Mouse (Mus musculus) ES-Bruce4 (cell line): ENCODE measurements around the gene Gabrr3. TPM values are rescaled to one million over a fixed set of nuclear protein-coding genes. Genes with fewer than 3 reads are reported as not detected.

ENCODE experiments used
- H3K27ac ChIP-seq: 2 replicates; pipeline ENCODE4 v1.5.1; 2012; ENCODE audit warnings: low read length, inconsistent platforms; ENCODE audit not compliant: insufficient read depth
- H3K27me3 ChIP-seq: 2 replicates; pipeline ENCODE4 v1.6.1; 2012; ENCODE audit warnings: mild to moderate bottlenecking, low read length, inconsistent platforms; ENCODE audit not compliant: control insufficient read depth, poor library complexity, insufficient read depth, severe bottlenecking
- H3K36me3 ChIP-seq: 2 replicates; pipeline ENCODE4 v1.6.1; 2012; ENCODE audit warnings: inconsistent platforms, mild to moderate bottlenecking, low read length, moderate library complexity; ENCODE audit not compliant: control insufficient read depth, poor library complexity, insufficient read depth, severe bottlenecking
- H3K4me1 ChIP-seq: one replicate; pipeline ENCODE4 v1.8.1; 2011; ENCODE audit warnings: low read length; ENCODE audit not compliant: control insufficient read depth, insufficient read depth
- H3K4me3 ChIP-seq: 2 replicates; pipeline ENCODE4 v1.5.1; 2011; ENCODE audit warnings: low read depth, mild to moderate bottlenecking, low read length
- H3K9ac ChIP-seq: 2 replicates; pipeline ENCODE4 v1.6.1; 2012; ENCODE audit warnings: low read depth, mild to moderate bottlenecking, inconsistent platforms; ENCODE audit not compliant: poor library complexity, severe bottlenecking
- H3K9me3 ChIP-seq: replicated peaks from 2 replicates; pipeline ENCODE4 v1.6.1; 2012; ENCODE audit warnings: mild to moderate bottlenecking, low read length, inconsistent platforms; ENCODE audit not compliant: control insufficient read depth, poor library complexity, insufficient read depth, severe bottlenecking
- CTCF ChIP-seq: IDR thresholded peaks from one replicate; pipeline ENCODE4 v1.8.1; 2011; ENCODE audit warnings: low read depth, low read length
- EP300 ChIP-seq: IDR thresholded peaks from 2 replicates; pipeline ENCODE4 v1.6.1; 2011; ENCODE audit warnings: low read depth, low read length; ENCODE audit not compliant: insufficient read depth
- POLR2A ChIP-seq: IDR thresholded peaks from one replicate; pipeline ENCODE4 v1.8.1; 2011; ENCODE audit warnings: low read length; ENCODE audit not compliant: insufficient read depth
- polyA plus RNA-seq: library from polyadenylated mRNA; stranded (reverse); fragments of >200 nt; gene quantifications from 2 replicates; pipeline ENCODE4 v1.2.4, GENCODE M21; 2011; ENCODE audit warnings: low read depth; ENCODE audit not compliant: missing spikeins, insufficient read depth, insufficient read length

Gabrr3 gene
- polyA plus RNA-seq, 1 experiment = not detected

GRCm38 (mm10) chr16:59421571-59422345, 14.6 kb downstream of the Gabrr3 start:
- no peaks in the 10 kb centered on the region for H3K4me1 ChIP-seq
- H3K27me3 ChIP-seq = no peaks in the 10 kb centered on the region
- H3K9me3 ChIP-seq = no peaks in the 10 kb centered on the region
- no peak overlapping the region for H3K27ac ChIP-seq
- no peaks in the 10 kb centered on the region for H3K36me3 ChIP-seq
- no peak for TF ChIP-seq CTCF
- no peak for TF ChIP-seq POLR2A
- no peak for TF ChIP-seq EP300
- no peak overlapping the region for H3K9ac ChIP-seq
- no peak overlapping the region for H3K4me3 ChIP-seq

DNA sequence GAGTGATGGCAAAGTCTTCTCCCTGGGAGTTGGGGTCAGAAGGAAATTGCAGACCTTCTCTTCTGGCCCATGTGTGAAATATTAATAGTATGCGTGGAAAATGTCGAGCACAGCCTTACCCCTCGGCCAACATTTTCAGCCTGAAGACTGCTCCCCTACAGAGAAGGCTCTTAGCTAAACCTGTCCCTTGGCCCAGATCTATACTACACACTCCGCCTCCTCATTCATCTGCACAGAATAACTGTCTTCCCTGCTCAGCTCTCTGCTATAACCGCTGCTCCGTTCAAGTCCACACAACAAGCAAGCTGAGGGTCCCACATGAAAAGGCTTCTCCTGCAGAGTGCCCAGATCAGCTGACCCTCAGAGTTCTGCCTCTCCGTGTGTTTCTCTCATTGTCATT, 20.8 kb downstream of the Gabrr3 start:
- TF ChIP-seq POLR2A = no peak
- no peak for TF ChIP-seq CTCF
- no peak for TF ChIP-seq EP300
- no peak overlapping the region for H3K27ac ChIP-seq

GRCm38 (mm10) chr16:59433181-59433580, 26.0 kb downstream of the Gabrr3 start:
- no peaks in the 10 kb centered on the region for H3K9me3 ChIP-seq
- no peaks in the 10 kb centered on the region; the same call in 1 of the 2 replicates for H3K27me3 ChIP-seq
- H3K4me3 ChIP-seq = no peak overlapping the region
- H3K27ac ChIP-seq = no peak overlapping the region
- H3K9ac ChIP-seq = no peak overlapping the region
- H3K36me3 ChIP-seq = no peaks in the 10 kb centered on the region
- no peaks in the 10 kb centered on the region for H3K4me1 ChIP-seq
- TF ChIP-seq POLR2A (no peak), CTCF (no peak), EP300 (no peak)

More for the DNA sequence above, 20.8 kb downstream of the Gabrr3 start:
- no peak overlapping the region for H3K4me3 ChIP-seq
- no peaks in the 10 kb centered on the region for H3K9me3 ChIP-seq
- no peaks in the 10 kb centered on the region for H3K36me3 ChIP-seq
- H3K9ac ChIP-seq = no peak overlapping the region
- no peaks in the 10 kb centered on the region for H3K4me1 ChIP-seq
- no peaks in the 10 kb centered on the region; the same call in 1 of the 2 replicates for H3K27me3 ChIP-seq

DNA sequence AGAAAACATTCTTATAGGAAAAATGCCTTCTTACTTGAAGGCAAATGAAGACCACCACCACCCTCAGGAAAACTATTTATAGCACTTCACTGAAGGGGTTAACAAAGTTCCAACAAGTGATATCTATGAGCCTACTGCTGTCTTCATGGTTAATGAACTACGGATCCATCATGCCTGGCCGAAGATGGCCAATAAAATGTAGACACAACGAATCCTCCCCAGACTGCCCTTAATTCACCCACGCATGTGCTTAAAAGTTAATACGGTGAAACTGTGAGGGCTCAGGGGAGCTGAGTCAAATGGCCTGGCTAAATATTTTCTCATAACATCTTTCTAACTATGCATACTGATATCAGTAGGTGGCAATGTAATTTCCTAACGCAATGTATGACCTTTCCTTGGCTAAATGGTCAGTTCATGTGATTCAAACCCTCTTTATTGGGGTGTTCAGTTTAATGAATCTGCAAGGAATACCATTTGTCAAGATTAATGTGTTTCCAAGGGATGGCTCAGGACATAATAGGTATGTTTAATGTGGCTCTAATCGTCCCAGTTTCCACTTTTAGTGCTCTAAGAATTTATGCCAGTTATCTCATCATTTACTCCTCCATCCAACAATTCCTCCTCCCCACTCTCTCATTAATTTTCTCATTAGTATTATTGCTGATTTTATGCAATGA, 37.9 kb downstream of the Gabrr3 start:
- Histone ChIP-seq H3K9me3 (no peaks in the 10 kb centered on the region), H3K27ac (no peak overlapping the region), H3K36me3 (no peaks in the 10 kb centered on the region), H3K9ac (no peak overlapping the region), H3K4me1 (no peaks in the 10 kb centered on the region), H3K4me3 (no peak overlapping the region), H3K27me3 (no peaks in the 10 kb centered on the region)
- no peak for TF ChIP-seq EP300
- no peak for TF ChIP-seq CTCF
- no peak for TF ChIP-seq POLR2A

GRCm38 (mm10) chr16:59448181-59448580, 41.0 kb downstream of the Gabrr3 start:
- Histone ChIP-seq H3K4me1 (no peaks in the 10 kb centered on the region), H3K36me3 (no peaks in the 10 kb centered on the region), H3K9ac (no peak overlapping the region), H3K27ac (no peak overlapping the region), H3K9me3 (no peaks in the 10 kb centered on the region), H3K4me3 (no peak overlapping the region), H3K27me3 (no peaks in the 10 kb centered on the region)
- TF ChIP-seq POLR2A = no peak
- TF ChIP-seq EP300 = no peak
- TF ChIP-seq CTCF = no peak

DNA sequence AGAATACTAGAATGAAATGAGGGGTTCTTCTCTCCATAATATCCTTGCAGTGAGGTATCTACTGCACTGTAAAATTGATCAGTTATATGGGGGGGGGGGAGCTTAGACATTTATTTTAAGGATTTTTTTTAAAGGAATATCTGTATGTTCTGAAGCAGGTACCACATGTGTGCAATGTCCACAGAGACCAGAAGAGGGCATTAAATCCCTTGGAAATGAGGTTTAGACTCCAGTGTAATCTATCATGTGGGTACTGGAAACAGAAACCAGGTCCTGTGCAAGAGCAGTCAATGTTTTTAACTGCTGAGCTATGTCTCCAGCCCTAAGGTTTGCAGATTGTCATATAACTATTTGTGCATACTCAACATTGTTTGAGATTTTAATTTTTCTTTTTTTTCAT, 42.0 kb downstream of the Gabrr3 start:
- no peak for TF ChIP-seq EP300
- TF ChIP-seq CTCF = no peak
- no peak for TF ChIP-seq POLR2A
- no peaks in the 10 kb centered on the region for H3K27me3 ChIP-seq
- no peak overlapping the region for H3K4me3 ChIP-seq
- H3K9ac ChIP-seq = no peak overlapping the region
- H3K9me3 ChIP-seq = no peaks in the 10 kb centered on the region
- no peaks in the 10 kb centered on the region for H3K36me3 ChIP-seq
- H3K4me1 ChIP-seq = no peaks in the 10 kb centered on the region
- no peak overlapping the region for H3K27ac ChIP-seq
